Comparison of ENCODE assay signal across 20 mouse cellular contexts in the genomic region with DNA sequence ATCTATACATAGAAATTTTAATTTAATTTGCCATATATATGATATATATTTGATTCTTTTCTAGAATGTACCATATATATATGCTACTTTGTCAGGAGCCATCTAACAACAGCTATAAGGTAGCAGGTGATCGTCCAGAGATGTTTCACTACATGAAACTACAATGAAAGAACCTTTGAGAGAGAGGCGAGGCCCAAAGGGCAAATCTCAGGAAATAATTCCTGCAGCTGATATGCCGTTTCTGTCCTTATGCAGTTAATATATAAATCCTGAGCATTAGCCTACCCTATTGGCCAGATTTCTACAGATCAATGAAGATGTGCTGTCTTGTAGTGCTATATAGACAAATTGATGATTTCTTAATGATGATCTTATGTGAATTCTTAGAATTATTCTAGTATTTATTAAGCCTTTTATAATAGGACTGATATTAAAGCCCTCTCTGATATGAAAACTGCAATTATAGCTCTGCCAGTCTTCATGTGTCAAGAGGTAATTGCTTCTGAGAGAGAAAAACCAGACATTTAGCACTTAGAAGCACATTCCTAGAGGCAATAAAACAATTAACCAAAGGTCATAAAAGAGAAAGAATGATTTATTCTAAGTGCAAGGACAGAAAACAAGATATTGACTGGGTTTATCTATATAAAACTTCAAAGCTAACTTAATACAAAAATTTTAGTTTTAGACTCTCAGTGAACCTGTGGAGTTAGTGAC. TPM values are rescaled to one million over a fixed set of nuclear protein-coding genes. Genes with fewer than 3 reads are reported as not detected.
"Had no signal": no experiment of that assay in that cellular context is flagged by ENCODE, and none has a peak within 500 bp of the region (broad histone marks: within the 10 kb centered on the region; RNA-seq: fewer than 3 reads in every experiment).

No protein-coding gene starts in this region.

- H3K27me3 ChIP-seq: neural tube, embryonic 13.5 days; neural tube, embryonic 15.5 days; stomach, embryonic 15.5 days had no signal

- H3K4me2 ChIP-seq: neural tube, embryonic 13.5 days; neural tube, embryonic 15.5 days; stomach, embryonic 15.5 days had no signal

- H3K4me3 ChIP-seq: neural tube, embryonic 13.5 days; neural tube, embryonic 15.5 days; stomach, embryonic 15.5 days had no signal

- H3K9ac ChIP-seq: neural tube, embryonic 13.5 days; neural tube, embryonic 15.5 days; stomach, embryonic 15.5 days had no signal

- H3K9me3 ChIP-seq: neural tube, embryonic 13.5 days; neural tube, embryonic 15.5 days; stomach, embryonic 15.5 days had no signal

- H3K27ac ChIP-seq: neural tube, embryonic 13.5 days; neural tube, embryonic 15.5 days; stomach, embryonic 15.5 days; stomach, postnatal 0 days had no signal

- DNase-seq: retina, postnatal 1 day; right cerebral cortex, adult 18-20 months; right cerebral cortex, postnatal 14 days; right cerebral cortex, postnatal 25 days; right cerebral cortex, postnatal 4 days; spleen, adult 18-20 months; thymus, adult 18-20 months; thymus, adult 2 months; thymus, postnatal 14 days; thymus, postnatal 25 days; thymus, postnatal 36 days; thymus, postnatal 4 days had no signal

- H3K36me3 ChIP-seq: neural tube, embryonic 13.5 days; neural tube, embryonic 15.5 days; stomach, embryonic 15.5 days had no signal

- H3K4me1 ChIP-seq: neural tube, embryonic 13.5 days; neural tube, embryonic 15.5 days; stomach, embryonic 15.5 days had no signal

RNA-seq across cellular contexts. Expression of a gene that starts 4.1 kb away (rescaled TPM):
- polyA plus RNA-seq: neural tube, embryonic 13.5 days; neural tube, embryonic 14.5 days; neural tube, embryonic 15.5 days; spleen, adult 2 months; testis, adult 2 months; thymus, adult 2 months; urinary bladder, adult 2 months had no signal

RNA-seq across cellular contexts. Expression of a gene that starts 36.8 kb away (rescaled TPM):
- polyA plus RNA-seq: neural tube, embryonic 13.5 days; neural tube, embryonic 14.5 days; neural tube, embryonic 15.5 days; spleen, adult 2 months; stomach, postnatal 0 days; testis, adult 2 months; thymus, adult 2 months; urinary bladder, adult 2 months had no signal
